Mouse (Mus musculus): Measurements from ENCODE around the gene Ddost.

- TF ChIP-seq CTCF (IDR thresholded peaks at IDR 0.05; ENCODE audit: borderline replicate concordance, insufficient read depth, low read depth, low read length) (no peak), POLR2A (IDR thresholded peaks at IDR 0.05; ENCODE audit: borderline replicate concordance, insufficient read depth, low read length) (no peak)
Measured at GRCm38 (mm10) chr4:138310311-138310910, 5.9 kb downstream of the Ddost start.

Measured in cerebellum, adult 2 months (tissue).